Comparison of ENCODE assay signal across 24 mouse cellular contexts in the genomic region with DNA sequence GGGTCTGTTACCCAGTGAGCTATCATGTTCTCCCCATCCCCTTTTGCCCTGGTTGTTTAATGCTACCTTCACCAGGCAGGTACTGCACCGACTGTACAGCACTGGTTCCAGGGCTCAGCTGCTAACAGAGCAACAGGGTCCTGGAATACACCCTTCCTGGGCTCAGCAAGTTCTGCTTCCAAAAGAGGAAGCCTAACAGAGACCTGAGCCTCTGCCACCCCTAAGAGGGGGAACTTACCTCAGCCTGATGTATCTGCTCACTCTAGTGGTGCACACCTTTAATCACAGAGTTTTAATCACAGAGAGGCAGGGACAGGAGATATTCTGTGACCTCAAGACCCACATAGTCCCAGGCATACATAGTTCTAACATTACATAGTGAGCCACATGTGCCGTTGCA.
"Had no signal": no experiment of that assay in that cellular context is flagged by ENCODE, and none has a peak within 500 bp of the region (broad histone marks: within the 10 kb centered on the region; RNA-seq: fewer than 3 reads in every experiment).

No protein-coding gene starts in this region.

- ATAC-seq: intestine, embryonic 16.5 days; liver, embryonic 12.5 days; midbrain, embryonic 15.5 days had no signal

- H3K36me3 ChIP-seq: limb, embryonic 12.5 days; limb, embryonic 15.5 days; liver, embryonic 12.5 days; liver, embryonic 15.5 days; midbrain, embryonic 12.5 days; midbrain, embryonic 15.5 days; neural tube, embryonic 13.5 days; stomach, embryonic 15.5 days had no signal

- DNase-seq: kidney, adult 2 months; kidney, postnatal 25 days; layer of hippocampus, postnatal 36 days; left cerebral cortex, postnatal 4 days; lung, adult 2 months; lung, postnatal 14 days; lung, postnatal 4 days; right cerebral cortex, postnatal 14 days; right cerebral cortex, postnatal 4 days; thymus, adult 18-20 months; thymus, postnatal 14 days; thymus, postnatal 4 days had no signal

- H3K9me3 ChIP-seq: limb, embryonic 12.5 days; limb, embryonic 15.5 days; liver, embryonic 12.5 days; liver, embryonic 15.5 days; midbrain, embryonic 12.5 days; midbrain, embryonic 15.5 days; neural tube, embryonic 13.5 days; stomach, embryonic 15.5 days had no signal

- H3K27ac ChIP-seq: kidney, postnatal 0 days; left cerebral cortex, adult 2 months; limb, embryonic 12.5 days; limb, embryonic 15.5 days; liver, embryonic 12.5 days; liver, embryonic 15.5 days; midbrain, embryonic 12.5 days; midbrain, embryonic 15.5 days; neural tube, embryonic 13.5 days; stomach, embryonic 15.5 days had no signal

- H3K27me3 ChIP-seq: limb, embryonic 12.5 days; limb, embryonic 15.5 days; liver, embryonic 12.5 days; liver, embryonic 15.5 days; midbrain, embryonic 12.5 days; midbrain, embryonic 15.5 days; neural tube, embryonic 13.5 days; stomach, embryonic 15.5 days had no signal

- H3K4me3 ChIP-seq: left cerebral cortex, adult 2 months; limb, embryonic 12.5 days; limb, embryonic 15.5 days; liver, embryonic 12.5 days; liver, embryonic 15.5 days; midbrain, embryonic 12.5 days; midbrain, embryonic 15.5 days; myocyte; neural tube, embryonic 13.5 days; stomach, embryonic 15.5 days had no signal

- H3K9ac ChIP-seq: limb, embryonic 12.5 days; limb, embryonic 15.5 days; liver, embryonic 12.5 days; liver, embryonic 15.5 days; midbrain, embryonic 12.5 days; midbrain, embryonic 15.5 days; neural tube, embryonic 13.5 days; stomach, embryonic 15.5 days had no signal
